ENCODE assay signal across 7 mouse cellular contexts in the genomic region with DNA sequence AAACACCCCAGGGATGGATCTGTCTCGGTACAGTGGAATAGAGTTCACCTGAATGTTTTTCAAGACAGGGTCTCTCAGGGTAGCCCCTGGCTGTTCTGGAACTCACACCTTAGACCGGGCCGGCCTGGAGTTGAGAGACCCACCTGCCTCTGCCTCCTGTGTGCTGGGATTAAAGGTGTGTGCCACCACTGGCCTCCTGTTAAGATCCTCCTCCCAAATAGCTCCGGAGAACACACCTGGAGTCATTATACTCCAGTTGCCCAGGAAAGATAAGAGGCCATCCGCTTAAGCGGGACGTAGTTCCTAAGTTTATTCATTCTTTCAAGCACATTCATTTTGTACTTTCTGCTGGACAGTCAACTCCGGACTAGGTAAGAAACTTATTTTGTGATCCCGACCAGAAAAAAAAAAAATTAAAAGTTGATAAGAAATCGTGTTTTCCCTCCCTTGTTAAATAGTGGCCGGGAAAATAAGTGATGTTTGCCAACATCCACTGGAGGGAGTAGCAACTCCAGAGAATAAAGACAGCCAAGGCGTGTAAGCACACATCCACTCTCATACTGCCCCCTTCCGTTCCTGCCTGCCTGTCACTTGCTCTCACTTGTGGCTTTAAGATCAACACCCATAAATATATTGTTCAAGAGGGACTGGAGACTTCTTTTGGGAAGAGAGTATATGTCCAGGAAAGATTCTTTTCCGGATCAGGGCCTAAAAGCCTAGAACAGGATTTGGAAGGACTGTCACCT. TPM values are rescaled to one million over a fixed set of nuclear protein-coding genes. Genes with fewer than 3 reads are reported as not detected.
DNase-seq lines count a peak whose midpoint lies in the region; ATAC-seq and TF ChIP-seq lines count a peak whose summit lies in the region.

No protein-coding gene starts in this region.

- intact Hi-C loops in heart, postnatal 14 days (cut with DNase I), result loop anchor here (5.0 kb wide), 2 partner anchors 60 to 105 kb away; a partner anchor contains a TSS

- peak; percentile 91 for TF ChIP-seq CTCF in ES-Bruce4 (IDR thresholded peaks at IDR 0.05; ENCODE audit: low read depth, low read length)

- H3K9ac ChIP-seq in ES-Bruce4 (ENCODE audit: low read depth, poor library complexity, severe bottlenecking), result peak overlapping the region; percentile 84
- peak overlapping the region; percentile 71 for H3K9ac ChIP-seq in embryonic facial prominence, embryonic 14.5 days (ENCODE audit: low read depth, low read length)

- no peaks in the 10 kb centered on the region for H3K9me3 ChIP-seq in ES-Bruce4 (replicated peaks; ENCODE audit: control insufficient read depth, insufficient read depth, low read length, poor library complexity, severe bottlenecking)
- no peaks in the 10 kb centered on the region for H3K9me3 ChIP-seq in embryonic facial prominence, embryonic 14.5 days (ENCODE audit: control insufficient read depth, low read length)

- no peaks in the 10 kb centered on the region for H3K4me1 ChIP-seq in ES-Bruce4 (ENCODE audit: control insufficient read depth, insufficient read depth, low read length)
- no peaks in the 10 kb centered on the region for H3K4me1 ChIP-seq in embryonic facial prominence, embryonic 14.5 days (ENCODE audit: control insufficient read depth, insufficient read depth, low read length)

- peak overlapping the region; percentile 80 for H3K4me3 ChIP-seq in ES-Bruce4 (ENCODE audit: low read depth, low read length)
- H3K4me3 ChIP-seq in embryonic facial prominence, embryonic 14.5 days (ENCODE audit: low read depth, low read length), result peak overlapping the region; percentile 83

- TF ChIP-seq EP300 in ES-Bruce4 (IDR thresholded peaks at IDR 0.05; ENCODE audit: insufficient read depth, low read depth, low read length), result no peak

- 11% methylated on average over 14 of the region's 14 CpGs for WGBS in embryonic facial prominence, embryonic 14.5 days

- H3K36me3 ChIP-seq in ES-Bruce4 (ENCODE audit: control insufficient read depth, insufficient read depth, low read length, poor library complexity, severe bottlenecking), result no peaks in the 10 kb centered on the region; the same call in 1 of the 2 replicates
- H3K36me3 ChIP-seq in embryonic facial prominence, embryonic 14.5 days (ENCODE audit: control insufficient read depth, insufficient read depth, low read length), result no peaks in the 10 kb centered on the region

- no peak for TF ChIP-seq POLR2A in ES-Bruce4 (IDR thresholded peaks at IDR 0.05; ENCODE audit: insufficient read depth, low read length)

- H3K27ac ChIP-seq in ES-Bruce4 (ENCODE audit: insufficient read depth, low read length), result no peak overlapping the region
- peak overlapping the region; percentile 75 for H3K27ac ChIP-seq in embryonic facial prominence, embryonic 14.5 days (replicated peaks; ENCODE audit: low read depth, low read length)

- peak; percentile 79 for DNase-seq in adrenal gland, postnatal 10 days
- DNase-seq in embryonic facial prominence, embryonic 14.5 days (ENCODE audit: low spot score), result peak; percentile 94
- DNase-seq in heart, postnatal 14 days, result peak; percentile 61 to 70
- DNase-seq in layer of hippocampus, adult 8-10 months (ENCODE audit: low spot score in 2 of 2), result peak; percentile 46 to 50
- DNase-seq in lung, postnatal 4 days, result peak; percentile 73 to 82
- DNase-seq in spleen, adult 12 weeks (ENCODE audit: low spot score), result peak; percentile 61

- H3K27me3 ChIP-seq in ES-Bruce4 (ENCODE audit: control insufficient read depth, insufficient read depth, low read length, poor library complexity, severe bottlenecking), result no peaks in the 10 kb centered on the region
- H3K27me3 ChIP-seq in embryonic facial prominence, embryonic 14.5 days (replicated peaks; ENCODE audit: control insufficient read depth, insufficient read depth, low read length), result no peaks in the 10 kb centered on the region

- peak overlapping the region; percentile 96 for H3K4me2 ChIP-seq in embryonic facial prominence, embryonic 14.5 days (ENCODE audit: low read depth, low read length)

- ATAC-seq in embryonic facial prominence, embryonic 14.5 days (ENCODE audit: low read depth), result no peak

RNA-seq across cellular contexts. Expression of a gene that starts 9.4 kb away (rescaled TPM):
- 5.5 and 8.1 TPM in 2 replicates for polyA plus RNA-seq in ES-Bruce4 (2011; ENCODE audit: insufficient read depth, insufficient read length, low read depth, missing spikeins)
- total RNA-seq in adrenal gland, postnatal 10 days (2021), result 10 to 100 TPM; 19.0 to 24.8 TPM
- 15.2 and 16.1 TPM in 2 replicates for polyA plus RNA-seq in embryonic facial prominence, embryonic 14.5 days (2014; fragmentation: Nextera tagmentation; extraction: Ambion mirVana)
- 1 to 10 TPM; 8.0 TPM for total RNA-seq in heart, postnatal 14 days (2021)
- total RNA-seq in layer of hippocampus, adult 8-10 months (2022), result 10 to 100 TPM; 45.3 to 51.6 (median 49.0) TPM

RNA-seq across cellular contexts. Expression of a gene that starts 11.1 kb away (rescaled TPM):
- 22.0 and 22.3 TPM in 2 replicates for polyA plus RNA-seq in ES-Bruce4 (2011; ENCODE audit: insufficient read depth, insufficient read length, low read depth, missing spikeins)
- 1 to 10 TPM; 7.8 to 9.4 TPM for total RNA-seq in adrenal gland, postnatal 10 days (2021)
- 10.5 and 11.2 TPM in 2 replicates for polyA plus RNA-seq in embryonic facial prominence, embryonic 14.5 days (2014; fragmentation: Nextera tagmentation; extraction: Ambion mirVana)
- 1 to 10 TPM; 4.2 to 4.7 TPM for total RNA-seq in heart, postnatal 14 days (2021)
- 1 to 10 TPM; 5.8 to 8.1 (median 7.6) TPM for total RNA-seq in layer of hippocampus, adult 8-10 months (2022)

RNA-seq across cellular contexts. Expression of a gene that starts 27.2 kb away (rescaled TPM):
- 0.34 and 0.72 TPM in 2 replicates for polyA plus RNA-seq in ES-Bruce4 (2011; ENCODE audit: insufficient read depth, insufficient read length, low read depth, missing spikeins)
- 1 to 10 TPM; 1.0 to 2.2 TPM for total RNA-seq in adrenal gland, postnatal 10 days (2021)
- polyA plus RNA-seq in embryonic facial prominence, embryonic 14.5 days (2014; fragmentation: Nextera tagmentation; extraction: Ambion mirVana), result 0.75 and 1.2 TPM in 2 replicates
- total RNA-seq in heart, postnatal 14 days (2021), result under 1 TPM in 1 of 2 experiments, not detected in 1; 0.15 TPM
- total RNA-seq in layer of hippocampus, adult 8-10 months (2022), result 1 to 10 TPM in 2 of 4 experiments, under 1 TPM in 2; 0.56 to 1.7 (median 0.86) TPM

RNA-seq across cellular contexts. Expression of a gene that starts 35.0 kb away (rescaled TPM):
- 28.2 and 32.9 TPM in 2 replicates for polyA plus RNA-seq in ES-Bruce4 (2011; ENCODE audit: insufficient read depth, insufficient read length, low read depth, missing spikeins)
- 10 to 100 TPM; 64.7 to 67.8 TPM for total RNA-seq in adrenal gland, postnatal 10 days (2021)
- 22.9 and 23.1 TPM in 2 replicates for polyA plus RNA-seq in embryonic facial prominence, embryonic 14.5 days (2014; fragmentation: Nextera tagmentation; extraction: Ambion mirVana)
- total RNA-seq in heart, postnatal 14 days (2021), result 10 to 100 TPM; 46.9 to 49.9 TPM
- 10 to 100 TPM in 3 of 4 experiments, 1 to 10 TPM in 1; 10.0 to 13.6 (median 11.3) TPM for total RNA-seq in layer of hippocampus, adult 8-10 months (2022)

RNA-seq across cellular contexts. Expression of a gene that starts 46.5 kb away (rescaled TPM):
- not detected in 2 replicates for polyA plus RNA-seq in ES-Bruce4 (2011; ENCODE audit: insufficient read depth, insufficient read length, low read depth, missing spikeins)
- not detected for total RNA-seq in adrenal gland, postnatal 10 days (2021)
- 0.54 TPM in 1 of 2 replicates, not detected in the other for polyA plus RNA-seq in embryonic facial prominence, embryonic 14.5 days (2014; fragmentation: Nextera tagmentation; extraction: Ambion mirVana)
- total RNA-seq in heart, postnatal 14 days (2021), result not detected
- total RNA-seq in layer of hippocampus, adult 8-10 months (2022), result 1 to 10 TPM; 3.4 to 7.7 (median 4.1) TPM
